Mouse (Mus musculus) splenic B cell, adult 2 months (primary cell): ENCODE data around the gene Upk3bl.
"Not testable (repeated sequence)": the region's sequence is repeated elsewhere in the genome, so short reads cannot be mapped to it uniquely, and the experiment has no call there.

Experiments used
- DNase-seq: peaks from one replicate; pipeline ENCODE4 v3.0.0-alpha.2; 2011; ENCODE audit warnings: low read depth, low spot score
- H3K27me3 ChIP-seq: 2 replicates; pipeline ENCODE4 v1.6.1; 2012; ENCODE audit warnings: mild to moderate bottlenecking, low read length, moderate library complexity, mixed read lengths; ENCODE audit not compliant: control insufficient read depth, poor library complexity, insufficient read depth, severe bottlenecking
- H3K36me3 ChIP-seq: 2 replicates; pipeline ENCODE4 v1.6.1; 2012; ENCODE audit warnings: mild to moderate bottlenecking, low read length, moderate library complexity, mixed read lengths; ENCODE audit not compliant: control insufficient read depth, poor library complexity, insufficient read depth, severe bottlenecking

Upk3bl gene

GRCm38 (mm10) chr5:136086290-136086689 is 32.0 kb downstream of the Upk3bl start:
- Histone ChIP-seq H3K27me3 (no peaks in the 10 kb centered on the region), H3K36me3 (no peaks in the 10 kb centered on the region)
- DNase-seq: no peak

GRCm38 (mm10) chr5:136088821-136089575 is 34.7 kb downstream of the Upk3bl start:
- H3K27me3 ChIP-seq: no peaks in the 10 kb centered on the region
- DNase-seq: no peak
- H3K36me3 ChIP-seq: no peaks in the 10 kb centered on the region

- H3K27me3 ChIP-seq: no peaks in the 10 kb centered on the region
- no peaks in the 10 kb centered on the region for H3K36me3 ChIP-seq
- no peak for DNase-seq
Observed at GRCm38 (mm10) chr5:136091927-136092326, 37.6 kb downstream of the Upk3bl start.

GRCm38 (mm10) chr5:136094249-136095010 is 40.1 kb downstream of the Upk3bl start:
- H3K27me3 ChIP-seq: no peaks in the 10 kb centered on the region
- DNase-seq: no peak
- no peaks in the 10 kb centered on the region for H3K36me3 ChIP-seq

- Histone ChIP-seq H3K36me3 (no peaks in the 10 kb centered on the region), H3K27me3 (no peaks in the 10 kb centered on the region)
- DNase-seq: no peak
Observed at GRCm38 (mm10) chr5:136095089-136095488, 40.8 kb downstream of the Upk3bl start.

- DNase-seq: no peak
- Histone ChIP-seq H3K36me3 (no peaks in the 10 kb centered on the region), H3K27me3 (no peaks in the 10 kb centered on the region)
Observed at GRCm38 (mm10) chr5:136098536-136098935, 44.2 kb downstream of the Upk3bl start.

- Histone ChIP-seq H3K36me3 (no peaks in the 10 kb centered on the region), H3K27me3 (no peaks in the 10 kb centered on the region)
- DNase-seq: peak; percentile 83
Observed at GRCm38 (mm10) chr5:136102099-136102820, 48.0 kb downstream of the Upk3bl start.

- Histone ChIP-seq H3K36me3 (no peaks in the 10 kb centered on the region), H3K27me3 (no peaks in the 10 kb centered on the region)
- DNase-seq: peak; percentile 56
Observed at GRCm38 (mm10) chr5:136104511-136104910, 50.2 kb downstream of the Upk3bl start.

GRCm38 (mm10) chr5:136108486-136108885 is 54.2 kb downstream of the Upk3bl start:
- no peaks in the 10 kb centered on the region for H3K36me3 ChIP-seq
- DNase-seq: no peak
- no peaks in the 10 kb centered on the region for H3K27me3 ChIP-seq

GRCm38 (mm10) chr5:136109042-136109441 is 54.8 kb downstream of the Upk3bl start:
- DNase-seq: no peak
- H3K27me3 ChIP-seq: no peaks in the 10 kb centered on the region
- no peaks in the 10 kb centered on the region for H3K36me3 ChIP-seq

- not testable (repeated sequence) for H3K27me3 ChIP-seq, H3K36me3 ChIP-seq, DNase-seq
Observed at GRCm38 (mm10) chr5:136113546-136113945, 59.3 kb downstream of the Upk3bl start.
